Mouse (Mus musculus) liver, embryonic 11.5 days (tissue): ENCODE data around the gene Ror2. TPM values are rescaled to one million over a fixed set of nuclear protein-coding genes. Genes with fewer than 3 reads are reported as not detected.
A peak's percentile ranks its signal among the peaks of the same experiment; 100 is the strongest.

ENCODE experiments used
- ATAC-seq: fragments of 200-750 bp; cut with Nextera tagmentation; replicated peaks from 2 replicates; pipeline ENCODE4 v1.8.0; 2017; ENCODE audit warnings: moderate number of reproducible peaks, mild to moderate bottlenecking, moderate TSS enrichment, moderate library complexity; ENCODE audit not compliant: low FRiP score
- DNase-seq: peaks from one replicate; pipeline ENCODE4 v3.0.0-alpha.2; 2017; ENCODE audit warnings: low spot score
- H3K27ac ChIP-seq: fragments of 300-500 bp; sonication (generic); 2 replicates; pipeline ENCODE4 v1.5.1; 2014; ENCODE audit warnings: mild to moderate bottlenecking, low read depth, low read length, control low read depth
- H3K27me3 ChIP-seq: fragments of 300-500 bp; sonication (generic); replicated peaks from 2 replicates; pipeline ENCODE4 v1.6.1; 2014; ENCODE audit warnings: low read length, mixed read lengths; ENCODE audit not compliant: control insufficient read depth, insufficient read depth
- H3K36me3 ChIP-seq: fragments of 300-500 bp; sonication (generic); 2 replicates; pipeline ENCODE4 v1.6.1; 2014; ENCODE audit warnings: mild to moderate bottlenecking, low read length, moderate library complexity, mixed read lengths; ENCODE audit not compliant: control insufficient read depth, insufficient read depth
- H3K4me1 ChIP-seq: fragments of 300-500 bp; sonication (generic); replicated peaks from 2 replicates; pipeline ENCODE4 v1.6.1; 2014; ENCODE audit warnings: low read length, mixed read lengths; ENCODE audit not compliant: control insufficient read depth, insufficient read depth
- H3K4me2 ChIP-seq: fragments of 300-500 bp; sonication (generic); 2 replicates; pipeline ENCODE4 v1.6.1; 2014; ENCODE audit warnings: mild to moderate bottlenecking, control low read depth, moderate library complexity
- H3K4me3 ChIP-seq: fragments of 300-500 bp; sonication (generic); 2 replicates; pipeline ENCODE4 v1.5.1; 2014; ENCODE audit warnings: low read depth, low read length, control low read depth
- H3K9ac ChIP-seq: fragments of 300-500 bp; sonication (generic); 2 replicates; pipeline ENCODE4 v1.6.1; 2014; ENCODE audit warnings: low read depth, low read length, control low read depth
- H3K9me3 ChIP-seq: fragments of 300-500 bp; sonication (generic); 2 replicates; pipeline ENCODE4 v1.6.1; 2016; ENCODE audit warnings: low read length, inconsistent platforms, mixed read lengths; ENCODE audit not compliant: control insufficient read depth
- WGBS: fragments of 180-500 bp; shearing (Covaris S2); extraction: QIAGEN DNeasy Blood & Tissue Kit; methylation state at CpG from one replicate; pipeline ENCODE4 v1.1.7; 2014; 5-methylcytosine and 5-hydroxymethylcytosine counted together
- polyA plus RNA-seq: library from polyadenylated mRNA; unstranded; fragments of >200 nt; fragmentation: Nextera tagmentation; extraction: Ambion mirVana; gene quantifications from 2 replicates; pipeline ENCODE4 v1.2.1, GENCODE M21; 2014

Ror2 gene
- polyA plus RNA-seq, 1 experiment from 2014 or later: 4.3 TPM

- DNase-seq (no peak), ATAC-seq (no peak)
- Histone ChIP-seq H3K9me3 (no peaks in the 10 kb centered on the region), H3K27me3 (no peaks in the 10 kb centered on the region), H3K9ac (no peak overlapping the region), H3K36me3 (no peaks in the 10 kb centered on the region), H3K27ac (no peak overlapping the region), H3K4me1 (peaks cover 6% of the 10 kb centered on the region; the same call in 1 of the 2 replicates), H3K4me2 (no peak overlapping the region), H3K4me3 (no peak overlapping the region)
- 85% methylated on average over 1 of the region's 1 CpGs for WGBS
Observed at GRCm38 (mm10) chr13:53184858-53185257, 101.1 kb downstream of the Ror2 start.

GRCm38 (mm10) chr13:53184149-53184548 is 101.8 kb downstream of the Ror2 start:
- Histone ChIP-seq H3K9me3 (no peaks in the 10 kb centered on the region), H3K4me3 (no peak overlapping the region), H3K36me3 (no peaks in the 10 kb centered on the region), H3K9ac (no peak overlapping the region), H3K4me1 (peaks cover 6% of the 10 kb centered on the region; the same call in 1 of the 2 replicates), H3K27ac (no peak overlapping the region), H3K4me2 (no peak overlapping the region), H3K27me3 (no peaks in the 10 kb centered on the region)
- 61% methylated on average over 5 of the region's 5 CpGs for WGBS
- DNase-seq (no peak), ATAC-seq (no peak)

GRCm38 (mm10) chr13:53183161-53183577 is 102.8 kb downstream of the Ror2 start:
- DNase-seq (no peak), ATAC-seq (no peak)
- H3K9ac ChIP-seq: no peak overlapping the region
- no peak overlapping the region for H3K4me3 ChIP-seq
- 35% methylated on average over 8 of the region's 8 CpGs for WGBS
- no peaks in the 10 kb centered on the region for H3K36me3 ChIP-seq
- H3K4me2 ChIP-seq: no peak overlapping the region
- no peak overlapping the region for H3K27ac ChIP-seq
- H3K9me3 ChIP-seq: no peaks in the 10 kb centered on the region
- H3K4me1 ChIP-seq: peaks cover 10% of the 10 kb centered on the region
- no peaks in the 10 kb centered on the region for H3K27me3 ChIP-seq

- peaks cover 12% of the 10 kb centered on the region for H3K4me1 ChIP-seq
Observed at GRCm38 (mm10) chr13:53178594-53178993, 107.3 kb downstream of the Ror2 start.

GRCm38 (mm10) chr13:53178171-53178570 is 107.8 kb downstream of the Ror2 start:
- ATAC-seq: no peak
- Histone ChIP-seq H3K4me3 (no peak overlapping the region), H3K9me3 (no peaks in the 10 kb centered on the region), H3K4me1 (peaks cover 12% of the 10 kb centered on the region), H3K27me3 (no peaks in the 10 kb centered on the region), H3K9ac (no peak overlapping the region), H3K36me3 (no peaks in the 10 kb centered on the region), H3K27ac (no peak overlapping the region), H3K4me2 (no peak overlapping the region)
- WGBS: 56% methylated on average over 4 of the region's 4 CpGs
- DNase-seq: no peak

More at GRCm38 (mm10) chr13:53178594-53178993, 107.3 kb downstream of the Ror2 start:
- ATAC-seq (no peak), DNase-seq (no peak)
- 28% methylated on average over 13 of the region's 13 CpGs for WGBS
- H3K9me3 ChIP-seq: no peaks in the 10 kb centered on the region
- no peaks in the 10 kb centered on the region for H3K27me3 ChIP-seq
- 0 out of 2 replicates have a peak overlapping the region, but pooled peaks have one; percentile 2 for H3K4me2 ChIP-seq
- H3K27ac ChIP-seq: no peak overlapping the region
- no peaks in the 10 kb centered on the region for H3K36me3 ChIP-seq
- H3K4me3 ChIP-seq: no peak overlapping the region
- no peak overlapping the region for H3K9ac ChIP-seq

GRCm38 (mm10) chr13:53177424-53177718 is 108.6 kb downstream of the Ror2 start:
- WGBS: 69% methylated on average over 7 of the region's 7 CpGs
- Histone ChIP-seq H3K27me3 (no peaks in the 10 kb centered on the region), H3K9ac (no peak overlapping the region), H3K4me3 (no peak overlapping the region), H3K36me3 (no peaks in the 10 kb centered on the region), H3K9me3 (no peaks in the 10 kb centered on the region), H3K4me1 (peaks cover 12% of the 10 kb centered on the region), H3K27ac (no peak overlapping the region), H3K4me2 (no peak overlapping the region)
- DNase-seq (no peak), ATAC-seq (no peak)

- ATAC-seq: no peak
- no peak overlapping the region for H3K4me2 ChIP-seq
- H3K9ac ChIP-seq: no peak overlapping the region
- DNase-seq: no peak
- H3K9me3 ChIP-seq: no peaks in the 10 kb centered on the region
- peaks cover 12% of the 10 kb centered on the region for H3K4me1 ChIP-seq
- WGBS: 55% methylated on average over 10 of the region's 10 CpGs
- no peak overlapping the region for H3K27ac ChIP-seq
- H3K27me3 ChIP-seq: no peaks in the 10 kb centered on the region
- H3K4me3 ChIP-seq: no peak overlapping the region
- no peaks in the 10 kb centered on the region for H3K36me3 ChIP-seq
Observed at GRCm38 (mm10) chr13:53176695-53177423, 109.1 kb downstream of the Ror2 start.

GRCm38 (mm10) chr13:53175041-53175440 is 110.9 kb downstream of the Ror2 start:
- no peak for DNase-seq
- Histone ChIP-seq H3K36me3 (no peaks in the 10 kb centered on the region), H3K27me3 (no peaks in the 10 kb centered on the region), H3K4me3 (no peak overlapping the region), H3K27ac (no peak overlapping the region), H3K9ac (no peak overlapping the region), H3K4me1 (peaks cover 12% of the 10 kb centered on the region), H3K4me2 (no peak overlapping the region), H3K9me3 (no peaks in the 10 kb centered on the region)
- 70% methylated on average over 7 of the region's 7 CpGs for WGBS
- ATAC-seq: no peak

GRCm38 (mm10) chr13:53163671-53164070 is 122.3 kb downstream of the Ror2 start:
- Histone ChIP-seq H3K4me1 (no peaks in the 10 kb centered on the region; the same call in 1 of the 2 replicates), H3K9me3 (no peaks in the 10 kb centered on the region), H3K27me3 (no peaks in the 10 kb centered on the region), H3K9ac (no peak overlapping the region), H3K27ac (no peak overlapping the region), H3K36me3 (no peaks in the 10 kb centered on the region), H3K4me3 (no peak overlapping the region), H3K4me2 (no peak overlapping the region)
- DNase-seq (no peak), ATAC-seq (no peak)
- WGBS: 49% methylated on average over 10 of the region's 10 CpGs
